Mouse (Mus musculus) heart, adult 18-20 months (tissue): ENCODE results near the gene Cog7. TPM values are rescaled to one million over a fixed set of nuclear protein-coding genes. Genes with fewer than 3 reads are reported as not detected.

ENCODE experiments used
- DNase-seq, 2 experiments: peaks; one replicate each; pipeline ENCODE4 v3.0.0; 2021 to 2022; ENCODE audit warnings: mixed read lengths in 1 of 2
- long read RNA-seq, 2 experiments: library from polyadenylated mRNA; stranded (forward); transcript quantifications; one replicate each; pipeline ENCODE4 v2.0.0; 2021
- total RNA-seq, 2 experiments: library from RNA; stranded (reverse); gene quantifications; 2 replicates each; pipeline ENCODE4 v1.2.3; 2021

Gene Cog7
- 10 to 100 TPM; 17.3 to 19.3 TPM for total RNA-seq
- long read RNA-seq, experiment 1, partial matches to known transcripts = 5 of 21 reads
- long read RNA-seq, experiment 1, other reads (novel, unspliced or antisense) = 13 of 21 reads
- long read RNA-seq, experiment 2, partial matches to known transcripts = 7 of 12 reads
- long read RNA-seq, experiment 2, other reads (novel, unspliced or antisense) = 4 of 12 reads

DNA sequence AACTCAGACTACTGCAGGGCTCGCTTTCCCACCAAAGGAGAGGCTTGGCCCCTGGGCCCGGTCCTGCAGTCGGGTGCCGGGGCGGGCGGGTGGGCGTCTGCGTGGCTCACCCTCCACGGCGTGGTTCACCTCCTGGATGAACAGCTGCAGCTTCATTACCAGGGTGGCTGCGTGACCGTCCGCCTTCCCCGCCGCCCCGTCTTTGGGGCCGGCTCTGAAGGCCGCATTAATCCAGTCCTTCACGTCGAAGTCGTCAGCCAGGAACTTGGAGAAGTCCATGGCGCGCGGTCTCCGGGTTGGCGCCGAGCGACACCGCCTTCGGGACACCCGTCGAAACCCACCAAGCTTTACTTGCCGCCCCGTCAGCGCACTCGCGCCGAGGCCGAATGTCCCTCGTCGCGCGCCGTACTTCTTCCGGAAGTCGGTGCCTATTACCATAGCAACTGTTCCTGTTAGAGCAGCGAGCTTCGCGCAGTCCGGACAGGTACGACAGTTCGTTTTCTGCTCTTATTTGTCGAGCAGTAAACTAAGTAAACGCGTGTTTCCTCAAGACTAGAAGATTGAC, at the start of gene Cog7:
Gene Cog7 (minus strand): TSS at position 405 of the 565 bp plus-strand sequence.
- DNase-seq = peak; percentile 94 to 98

- no peak for DNase-seq
These were observed 40.6 kb upstream of the Cog7 start for GRCm38 (mm10) chr7:122022131-122022530.

- peak; percentile 90 to 92 for DNase-seq
These were observed 39.3 kb upstream of the Cog7 start, which contains the start of gene Gga2 for GRCm38 (mm10) chr7:122020667-122021354. Gene Gga2, minus strand, starts transcription at chr7:122021222.

DNA sequence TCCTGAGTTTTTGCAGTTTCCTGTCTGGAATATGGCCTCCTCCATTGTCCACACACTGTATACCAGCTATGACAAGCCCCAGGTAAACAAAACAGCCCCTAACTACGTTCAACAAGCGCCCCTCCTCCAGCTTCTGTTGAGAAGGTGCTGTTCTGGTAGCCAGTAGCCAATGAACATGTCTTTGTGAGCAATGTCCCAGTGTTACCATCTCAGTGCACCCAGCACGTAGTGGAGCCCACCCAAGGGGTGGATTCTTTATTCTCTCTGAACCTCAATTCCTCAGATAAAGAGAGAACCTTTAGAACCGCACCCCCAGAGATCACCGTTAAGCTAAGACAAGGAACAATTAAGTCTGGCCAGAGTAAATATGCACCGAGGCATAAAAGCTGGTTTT, 38.8 kb upstream of the Cog7 start:
- no peak for DNase-seq

GRCm38 (mm10) chr7:122018978-122019377, 37.5 kb upstream of the Cog7 start:
- no peak for DNase-seq

- DNase-seq = peak in 1 of 2 experiments; percentile 22
These were observed 36.7 kb upstream of the Cog7 start for GRCm38 (mm10) chr7:122018247-122018646.

- DNase-seq = peak; percentile 46 to 47
These were observed 34.2 kb upstream of the Cog7 start for GRCm38 (mm10) chr7:122015734-122016133.

DNA sequence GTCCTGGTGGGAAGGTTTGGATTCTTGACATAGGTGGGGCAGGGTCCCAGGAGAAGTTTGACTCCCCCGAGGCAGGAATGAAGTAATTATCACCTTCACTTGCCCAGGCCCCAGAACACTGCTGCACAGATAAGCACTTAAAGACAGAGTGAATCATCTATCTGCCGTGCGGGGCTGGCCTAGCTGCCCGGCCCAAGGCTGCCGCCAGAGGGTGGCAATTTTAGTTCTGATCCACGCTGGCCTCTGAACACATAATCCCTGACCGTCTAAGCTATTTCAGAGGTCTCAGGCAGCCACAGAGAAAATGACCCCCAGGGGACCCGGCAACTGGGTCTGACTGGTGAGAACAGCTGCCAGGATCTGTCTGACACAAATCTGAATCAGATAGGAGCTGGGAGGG, 33.6 kb upstream of the Cog7 start:
- DNase-seq = peak; percentile 63

- no peak for DNase-seq
These were observed 31.4 kb upstream of the Cog7 start for GRCm38 (mm10) chr7:122012949-122013348.

DNA sequence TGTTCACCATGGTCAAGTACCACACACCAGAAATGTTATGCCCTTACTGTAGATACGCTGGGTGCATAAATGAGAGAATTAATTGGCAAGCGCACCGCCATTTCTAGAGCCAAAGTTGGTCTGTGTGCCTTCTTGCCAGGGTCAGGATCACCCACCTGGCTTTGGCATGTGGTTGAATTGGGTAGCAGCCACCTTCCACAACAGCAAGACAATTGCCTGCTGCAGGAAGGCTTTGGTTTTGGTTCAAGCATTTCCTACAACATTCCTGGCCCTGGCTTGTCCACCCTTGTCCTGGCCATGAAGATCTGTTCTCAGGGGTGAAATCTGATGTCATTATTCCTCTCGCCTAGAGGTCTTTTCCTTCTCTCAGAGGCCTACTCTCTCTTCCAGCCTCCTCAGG, 30.9 kb upstream of the Cog7 start:
- DNase-seq = peak; percentile 34 to 50

DNA sequence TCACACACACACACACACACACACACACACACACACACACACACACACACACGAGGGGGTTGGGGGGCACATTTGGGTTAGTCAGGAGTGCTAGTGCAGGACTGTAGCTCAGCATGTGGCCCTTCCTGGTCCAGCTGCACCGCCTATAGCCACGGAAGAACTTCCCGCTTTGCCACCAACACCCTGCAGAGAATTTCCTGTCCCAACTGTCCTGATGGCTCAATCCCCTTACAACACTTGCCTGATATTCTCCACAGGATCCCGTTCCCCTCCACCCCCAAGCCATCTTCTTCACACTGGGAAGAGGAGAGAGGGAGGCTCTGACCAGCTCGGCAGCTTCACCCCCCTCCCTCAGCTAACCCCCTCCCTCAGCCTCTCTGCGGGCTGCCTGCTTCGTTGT, 18.9 kb upstream of the Cog7 start:
- no peak for DNase-seq

GRCm38 (mm10) chr7:121995961-121996360, 14.4 kb upstream of the Cog7 start:
- no peak for DNase-seq

GRCm38 (mm10) chr7:121975031-121975430, 6.5 kb downstream of the Cog7 start:
- peak; percentile 29 to 70 for DNase-seq

GRCm38 (mm10) chr7:121971698-121972097, 9.8 kb downstream of the Cog7 start:
- DNase-seq = no peak

GRCm38 (mm10) chr7:121970250-121970649, 11.3 kb downstream of the Cog7 start:
- no peak for DNase-seq

GRCm38 (mm10) chr7:121968816-121969215, 12.7 kb downstream of the Cog7 start:
- DNase-seq = no peak

DNA sequence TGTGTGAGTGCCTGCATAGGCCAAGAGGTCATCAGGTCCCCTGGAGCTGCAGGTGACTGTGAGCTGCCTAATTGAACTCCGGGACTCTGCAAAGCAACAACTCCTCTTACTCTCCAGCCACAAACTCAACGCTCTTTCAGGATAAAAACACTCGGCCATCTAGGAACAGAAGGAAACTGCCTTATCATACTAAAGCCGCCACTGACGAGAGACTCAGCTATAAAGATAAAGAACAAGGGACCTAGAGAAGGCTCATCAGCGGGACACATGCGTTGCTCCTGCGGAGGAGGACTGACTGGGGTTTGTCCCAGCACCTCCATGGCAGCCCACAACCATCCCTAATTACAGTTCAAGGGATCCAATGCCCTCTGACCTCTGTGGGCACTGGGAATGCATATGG, 13.3 kb downstream of the Cog7 start:
- no peak for DNase-seq

DNA sequence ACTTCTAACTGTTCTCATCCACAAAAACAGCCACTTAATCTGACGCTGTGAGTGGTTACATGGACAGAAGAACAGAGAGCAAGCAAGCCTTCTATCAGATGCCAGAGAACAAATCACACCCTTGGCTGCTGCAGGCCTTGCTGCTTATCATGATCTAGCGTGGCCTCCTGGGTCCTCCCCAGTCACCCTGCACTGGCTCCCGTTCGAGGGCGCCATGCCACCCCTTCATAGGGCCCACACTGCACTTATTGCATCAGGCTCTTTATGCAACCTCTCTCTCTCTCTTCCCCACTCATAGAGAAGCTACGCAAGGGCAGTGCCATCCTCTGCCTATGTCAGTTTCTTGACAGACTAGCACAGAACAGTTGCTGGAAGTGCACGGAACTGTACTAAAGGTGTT, 15.3 kb downstream of the Cog7 start:
- no peak for DNase-seq

- DNase-seq = peak; percentile 40 to 65
These were observed 17.6 kb downstream of the Cog7 start for GRCm38 (mm10) chr7:121963883-121964398.

GRCm38 (mm10) chr7:121962571-121962959, 18.9 kb downstream of the Cog7 start:
- DNase-seq = no peak

- no peak for DNase-seq
These were observed 19.5 kb downstream of the Cog7 start for GRCm38 (mm10) chr7:121961913-121962570.

GRCm38 (mm10) chr7:121955802-121956201, 25.7 kb downstream of the Cog7 start:
- no peak for DNase-seq
